Mouse (Mus musculus) heart, postnatal 0 days (tissue): Measurements from ENCODE around the gene Map4k2.
"Not testable (repeated sequence)": the region's sequence is repeated elsewhere in the genome, so short reads cannot be mapped to it uniquely, and the experiment has no call there.

Experiments
- CTCF ChIP-seq: IDR thresholded peaks from 2 replicates; pipeline ENCODE4 v1.5.1; 2016; ENCODE audit warnings: antibody characterized with exemption, control low read depth, low read depth
- EP300 ChIP-seq: IDR thresholded peaks from 2 replicates; pipeline ENCODE4 v1.6.1; 2016; ENCODE audit warnings: antibody characterized with exemption, low read depth

DNA sequence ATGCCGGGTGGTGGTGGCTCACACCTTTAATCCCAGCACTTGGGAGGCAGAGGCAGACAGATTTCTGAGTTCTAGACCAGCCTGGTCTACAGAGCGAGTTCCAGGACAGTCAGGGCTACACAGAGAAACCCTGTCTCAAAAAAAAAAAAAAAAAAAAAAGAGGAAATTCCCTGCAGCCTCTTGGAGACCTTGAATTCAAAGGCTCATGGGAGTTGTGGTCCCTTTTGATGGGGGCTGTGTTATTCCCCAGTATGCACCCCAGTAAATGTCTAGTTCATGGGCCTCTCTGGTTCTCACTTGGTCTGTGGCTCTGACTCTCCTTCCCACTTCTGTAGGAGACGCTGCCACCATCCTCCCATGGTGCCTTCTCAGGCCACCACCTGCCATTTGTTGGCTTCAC is 29.2 kb upstream of the Map4k2 start:
- TF ChIP-seq CTCF, EP300: not testable (repeated sequence)
